Mouse (Mus musculus) heart, embryonic 11.5 days (tissue): ENCODE measurements around the gene Zbtb17. TPM values are rescaled to one million over a fixed set of nuclear protein-coding genes. Genes with fewer than 3 reads are reported as not detected.
A peak's percentile ranks its signal among the peaks of the same experiment; 100 is the strongest.

Source experiments
- ATAC-seq: fragments of 200-750 bp; cut with Nextera tagmentation; replicated peaks from 2 replicates; pipeline ENCODE4 v1.8.0; 2017; ENCODE audit warnings: moderate library complexity; ENCODE audit not compliant: insufficient number of reproducible peaks, low FRiP score, low TSS enrichment
- H3K27ac ChIP-seq: fragments of 300-500 bp; sonication (generic); 2 replicates; pipeline ENCODE4 v1.5.1; 2014; ENCODE audit warnings: mild to moderate bottlenecking, low read depth, low read length
- H3K27me3 ChIP-seq: fragments of 300-500 bp; sonication (generic); 2 replicates; pipeline ENCODE4 v1.6.1; 2014; ENCODE audit warnings: mild to moderate bottlenecking, low read length, mixed read lengths; ENCODE audit not compliant: control insufficient read depth, insufficient read depth
- H3K36me3 ChIP-seq: fragments of 300-500 bp; sonication (generic); 2 replicates; pipeline ENCODE4 v1.6.1; 2014; ENCODE audit warnings: mild to moderate bottlenecking, low read length, moderate library complexity, mixed read lengths; ENCODE audit not compliant: control insufficient read depth, insufficient read depth
- H3K4me1 ChIP-seq: fragments of 300-500 bp; sonication (generic); 2 replicates; pipeline ENCODE4 v1.6.1; 2014; ENCODE audit warnings: low read length; ENCODE audit not compliant: control insufficient read depth, insufficient read depth
- H3K4me2 ChIP-seq: fragments of 300-500 bp; sonication (generic); 2 replicates; pipeline ENCODE4 v1.6.1; 2014; ENCODE audit warnings: mild to moderate bottlenecking, moderate library complexity
- H3K4me3 ChIP-seq: fragments of 300-500 bp; sonication (generic); 2 replicates; pipeline ENCODE4 v1.5.1; 2014; ENCODE audit warnings: low read depth, low read length
- H3K9ac ChIP-seq: fragments of 300-500 bp; sonication (generic); 2 replicates; pipeline ENCODE4 v1.6.1; 2014; ENCODE audit warnings: mild to moderate bottlenecking, low read depth, low read length, moderate library complexity
- H3K9me3 ChIP-seq: fragments of 300-500 bp; sonication (generic); replicated peaks from 2 replicates; pipeline ENCODE4 v1.6.1; 2016; ENCODE audit warnings: low read length; ENCODE audit not compliant: control insufficient read depth
- WGBS: fragments of 180-500 bp; shearing (Covaris S2); extraction: QIAGEN DNeasy Blood & Tissue Kit; methylation state at CpG from one replicate; pipeline ENCODE4 v1.1.7; 2014; ENCODE audit not compliant: insufficient replicate concordance; 5-methylcytosine and 5-hydroxymethylcytosine counted together
- polyA plus RNA-seq: library from polyadenylated mRNA; unstranded; fragments of >200 nt; fragmentation: Nextera tagmentation; extraction: Ambion mirVana; gene quantifications from 2 replicates; pipeline ENCODE4 v1.2.1, GENCODE M21; 2014

Zbtb17 gene
- polyA plus RNA-seq, 1 experiment from 2014 or later = 19.1 TPM

DNA sequence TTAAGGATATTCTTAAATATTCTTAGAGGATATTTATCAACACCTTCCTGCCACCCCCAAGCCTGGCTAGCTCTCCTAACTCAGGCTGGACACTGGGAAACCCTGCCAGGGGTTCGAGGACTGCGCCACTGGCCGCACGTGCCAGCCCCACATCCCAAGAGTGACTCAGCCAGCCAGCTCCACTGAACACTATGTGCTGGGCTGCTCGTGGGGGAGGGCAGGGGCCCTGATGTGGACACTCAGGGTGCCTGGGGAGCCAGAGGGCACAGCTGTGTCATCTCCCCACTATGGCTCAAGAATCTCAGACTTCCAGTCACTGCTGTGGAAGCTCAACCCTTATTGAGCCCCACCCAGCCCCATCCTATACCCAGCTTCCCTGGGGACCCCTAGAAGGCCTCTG, 21.2 kb upstream of the Zbtb17 start:
- Histone ChIP-seq H3K9me3 (no peaks in the 10 kb centered on the region), H3K4me3 (peak overlapping the region; percentile 76), H3K9ac (peak overlapping the region; percentile 94), H3K4me2 (peak overlapping the region; percentile 71), H3K27me3 (no peaks in the 10 kb centered on the region), H3K36me3 (0 out of 2 replicates have a peak, but pooled peaks cover 6% of the 10 kb centered on the region), H3K27ac (peak overlapping the region; percentile 97), H3K4me1 (peaks cover 37% of the 10 kb centered on the region)
- 61% methylated on average over 5 of the region's 5 CpGs for WGBS
- no peak for ATAC-seq

GRCm38 (mm10) chr4:141423691-141424431, 20.6 kb upstream of the Zbtb17 start:
- H3K36me3 ChIP-seq = 0 out of 2 replicates have a peak, but pooled peaks cover 6% of the 10 kb centered on the region
- H3K9ac ChIP-seq = peak overlapping the region; percentile 94
- peak overlapping the region; percentile 97 for H3K27ac ChIP-seq
- H3K4me1 ChIP-seq = peaks cover 37% of the 10 kb centered on the region
- peak overlapping the region; percentile 71 for H3K4me2 ChIP-seq
- 65% methylated on average over 13 of the region's 13 CpGs for WGBS
- no peaks in the 10 kb centered on the region for H3K9me3 ChIP-seq
- peak overlapping the region; percentile 76 for H3K4me3 ChIP-seq
- no peak for ATAC-seq
- H3K27me3 ChIP-seq = no peaks in the 10 kb centered on the region

DNA sequence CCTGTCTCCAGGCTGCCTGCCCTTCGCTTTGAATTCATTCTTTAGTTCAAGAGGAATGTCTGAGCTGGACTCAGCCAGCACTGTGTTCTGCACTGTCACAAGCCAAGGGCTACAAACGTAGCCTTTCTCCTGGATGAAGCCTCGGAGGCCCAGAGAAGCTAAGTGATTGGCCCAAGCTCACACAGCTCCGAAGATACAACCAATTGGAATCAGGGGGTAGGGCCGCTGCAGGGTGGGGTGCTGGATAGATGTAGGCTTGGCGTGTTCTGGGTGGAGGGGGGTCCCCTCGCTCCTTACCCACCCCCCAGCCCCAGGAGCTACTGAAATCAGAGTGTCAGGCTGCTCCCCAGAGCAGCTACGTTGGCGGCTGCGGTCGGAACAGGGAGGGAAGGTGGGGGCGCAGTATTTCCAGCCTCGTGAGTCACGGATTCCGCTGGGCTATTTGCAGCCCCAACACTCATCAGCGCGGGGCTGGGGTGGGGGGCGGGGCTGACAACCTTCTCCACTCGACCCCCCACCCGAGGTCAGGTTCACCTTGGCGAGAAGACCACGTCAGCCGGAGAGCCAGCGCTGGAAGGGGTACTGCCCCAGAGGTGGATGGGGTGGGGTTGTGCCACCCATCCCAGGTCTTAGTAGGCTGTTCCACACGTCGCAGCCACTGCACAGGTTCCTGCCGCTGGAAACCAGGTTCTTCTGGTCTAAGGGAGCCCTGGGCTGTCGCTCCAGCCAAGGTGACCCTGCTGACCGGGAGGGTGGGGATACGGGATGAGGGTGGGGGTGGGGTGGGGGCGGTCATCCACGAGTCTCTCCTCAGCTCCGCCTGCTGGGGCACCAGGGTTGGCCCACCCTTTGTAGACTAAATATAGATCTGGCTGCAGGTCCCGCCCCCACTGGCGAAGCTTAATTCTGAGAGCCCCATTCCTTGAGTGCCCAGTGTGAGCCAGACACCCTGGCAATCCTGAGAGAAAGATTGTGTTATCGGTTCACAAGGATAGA, 18.7 kb upstream of the Zbtb17 start:
- Histone ChIP-seq H3K4me3 (peak overlapping the region; percentile 76), H3K36me3 (0 out of 2 replicates have a peak, but pooled peaks cover 6% of the 10 kb centered on the region), H3K4me1 (peaks cover 21% of the 10 kb centered on the region), H3K27me3 (no peaks in the 10 kb centered on the region), H3K27ac (peak overlapping the region; percentile 97), H3K4me2 (peak overlapping the region; percentile 71), H3K9ac (peak overlapping the region; percentile 94), H3K9me3 (no peaks in the 10 kb centered on the region)
- ATAC-seq = peak; percentile 69
- WGBS = 2% methylated on average over 36 of the region's 36 CpGs

DNA sequence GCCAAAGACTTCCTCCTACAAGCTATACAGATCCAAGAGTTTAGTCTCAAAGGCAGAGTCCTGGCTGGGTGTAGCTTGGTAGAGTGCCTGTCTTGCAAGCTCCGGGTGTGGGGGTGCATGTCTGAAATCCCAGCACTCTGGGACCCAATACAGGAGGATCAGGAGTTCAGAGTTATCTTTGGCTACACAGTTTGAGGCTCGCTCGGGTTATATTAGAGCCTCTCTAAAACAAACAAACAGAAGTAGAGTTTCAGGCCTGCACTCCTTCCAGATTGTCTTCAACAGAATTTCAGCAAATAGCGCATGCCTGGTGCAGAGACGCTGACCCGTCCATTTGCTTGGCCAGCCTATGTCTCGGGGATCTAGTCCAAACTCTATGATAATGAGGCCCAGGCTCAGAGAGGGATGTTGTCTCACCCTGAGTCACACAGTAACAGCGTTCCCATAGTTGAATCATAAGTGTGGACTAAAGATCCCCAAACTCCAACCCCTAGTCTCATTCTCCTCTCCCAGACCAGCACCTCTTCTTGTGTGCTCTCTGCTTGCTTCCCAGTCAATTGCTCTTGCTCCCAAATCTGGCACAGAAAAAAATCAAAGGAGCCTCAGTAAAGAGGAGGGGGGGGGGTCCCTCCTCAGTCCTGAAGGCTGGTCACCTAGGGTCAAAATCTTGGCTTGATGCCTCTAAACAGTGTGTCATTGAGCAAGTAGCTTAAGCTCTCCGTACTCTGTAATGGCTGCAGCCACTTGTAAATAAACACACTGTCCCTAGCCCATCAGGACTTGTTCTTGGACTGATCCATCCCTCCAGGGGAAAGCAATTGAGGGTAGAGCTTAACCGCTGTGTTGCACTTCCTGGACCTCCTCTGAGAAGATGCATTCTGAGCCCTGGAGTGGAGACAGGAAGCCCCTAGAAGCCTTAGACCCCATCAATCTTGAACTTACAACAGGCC, 17.4 kb upstream of the Zbtb17 start:
- no peak for ATAC-seq

DNA sequence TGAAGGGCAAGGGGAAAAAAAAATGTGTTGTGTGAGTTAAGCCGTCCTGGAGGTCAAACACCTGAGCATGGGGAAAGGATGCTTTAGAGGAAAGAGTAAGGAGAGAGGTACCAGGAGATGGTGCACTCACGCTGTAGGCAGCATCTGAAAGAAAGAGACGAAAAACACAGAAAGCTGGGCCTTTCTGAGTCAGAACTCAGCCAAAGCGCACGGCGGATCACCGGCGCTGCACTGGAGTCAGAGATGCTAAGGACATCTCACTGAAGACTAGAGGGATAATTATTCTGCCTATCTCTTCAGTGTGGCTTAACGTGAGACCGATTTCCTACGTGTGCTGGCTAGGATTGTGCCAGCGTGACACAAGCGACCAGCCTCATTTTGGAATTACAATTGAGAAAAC, 16.5 kb upstream of the Zbtb17 start:
- no peak for ATAC-seq
- no peak overlapping the region for H3K4me3 ChIP-seq
- no peak overlapping the region for H3K4me2 ChIP-seq
- no peaks in the 10 kb centered on the region for H3K9me3 ChIP-seq
- 80% methylated on average over 13 of the region's 13 CpGs for WGBS
- 0 out of 2 replicates have a peak, but pooled peaks cover 5% of the 10 kb centered on the region for H3K36me3 ChIP-seq
- H3K4me1 ChIP-seq = peaks cover 15% of the 10 kb centered on the region
- H3K27ac ChIP-seq = no peak overlapping the region
- no peak overlapping the region for H3K9ac ChIP-seq
- no peaks in the 10 kb centered on the region for H3K27me3 ChIP-seq

More for the DNA sequence above, 17.4 kb upstream of the Zbtb17 start:
- Histone ChIP-seq H3K4me1 (peaks cover 15% of the 10 kb centered on the region), H3K4me3 (no peak overlapping the region), H3K9ac (peak overlapping the region; percentile 94), H3K27me3 (no peaks in the 10 kb centered on the region), H3K4me2 (peak overlapping the region; percentile 71), H3K36me3 (0 out of 2 replicates have a peak, but pooled peaks cover 6% of the 10 kb centered on the region), H3K27ac (peak overlapping the region; percentile 97), H3K9me3 (no peaks in the 10 kb centered on the region)
- WGBS = 60% methylated on average over 10 of the region's 10 CpGs

DNA sequence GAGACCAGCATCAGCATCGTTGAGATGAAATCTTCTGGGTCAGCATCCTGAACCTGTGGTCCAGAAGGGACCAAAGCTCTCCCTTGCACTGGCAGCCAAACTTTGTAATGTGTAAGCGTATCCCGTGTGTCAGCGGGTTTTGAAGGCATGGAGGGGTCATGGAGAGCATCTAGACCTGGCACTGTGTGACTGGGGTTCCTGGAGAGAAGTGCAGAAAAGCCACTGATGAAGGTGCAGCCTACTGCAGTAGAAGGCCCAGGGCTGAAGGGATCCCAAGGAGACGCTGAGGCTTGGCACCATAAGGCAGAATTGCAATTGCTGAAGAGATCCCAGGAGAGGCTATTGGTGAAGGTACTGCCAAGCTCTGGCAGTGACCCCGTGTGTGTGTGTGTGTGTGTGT, 15.1 kb upstream of the Zbtb17 start:
- H3K4me1 ChIP-seq = peaks cover 10% of the 10 kb centered on the region
- no peaks in the 10 kb centered on the region for H3K9me3 ChIP-seq
- H3K36me3 ChIP-seq = no peaks in the 10 kb centered on the region
- no peak overlapping the region for H3K27ac ChIP-seq
- H3K4me2 ChIP-seq = no peak overlapping the region
- no peak overlapping the region for H3K4me3 ChIP-seq
- no peak for ATAC-seq
- no peaks in the 10 kb centered on the region for H3K27me3 ChIP-seq
- WGBS = 68% methylated on average over 6 of the region's 6 CpGs
- no peak overlapping the region for H3K9ac ChIP-seq

DNA sequence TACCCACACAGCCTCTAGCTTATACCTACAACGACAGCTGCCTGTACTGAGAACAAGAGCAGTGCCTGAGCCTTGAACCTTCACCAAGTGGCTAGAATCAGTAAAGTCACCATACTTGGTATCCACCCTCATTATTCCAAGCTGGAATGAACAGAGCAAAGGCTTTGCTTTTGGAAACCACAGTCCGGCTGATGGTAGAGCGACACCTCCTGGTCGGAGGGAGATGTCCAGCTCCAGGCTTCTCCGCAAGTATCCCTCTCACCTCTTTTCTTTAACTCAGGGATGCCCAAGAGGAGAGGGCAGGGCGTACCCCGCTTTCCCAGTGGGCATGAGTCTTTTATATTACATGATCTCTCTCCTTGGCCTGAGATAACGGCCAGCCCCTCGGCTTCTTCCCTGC, 14.6 kb upstream of the Zbtb17 start:
- H3K36me3 ChIP-seq = no peaks in the 10 kb centered on the region
- H3K27me3 ChIP-seq = no peaks in the 10 kb centered on the region
- H3K4me1 ChIP-seq = peaks cover 9% of the 10 kb centered on the region
- H3K4me3 ChIP-seq = no peak overlapping the region
- H3K9me3 ChIP-seq = no peaks in the 10 kb centered on the region
- no peak overlapping the region for H3K4me2 ChIP-seq
- WGBS = 41% methylated on average over 9 of the region's 9 CpGs
- H3K9ac ChIP-seq = no peak overlapping the region
- H3K27ac ChIP-seq = no peak overlapping the region
- no peak for ATAC-seq

DNA sequence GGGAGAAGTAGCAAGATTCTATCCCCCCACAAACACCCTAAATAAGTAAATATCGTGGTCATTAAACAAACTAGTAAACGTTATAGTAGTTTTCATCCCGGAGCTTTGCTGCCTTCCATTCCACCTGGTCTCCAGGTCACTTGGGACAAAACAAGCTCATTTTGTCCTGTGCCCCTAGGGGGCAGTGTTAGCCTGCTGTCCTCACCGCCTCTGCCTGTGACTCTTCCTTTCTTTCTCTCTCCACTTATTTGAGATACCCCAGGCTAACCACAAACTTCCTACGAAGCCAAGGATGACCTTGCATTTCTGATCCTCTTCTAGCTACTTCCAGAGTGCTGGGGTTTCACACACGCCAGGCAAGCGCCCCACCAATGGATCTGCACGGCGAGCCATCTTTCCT, 13.5 kb upstream of the Zbtb17 start:
- 38% methylated on average over 9 of the region's 9 CpGs for WGBS
- Histone ChIP-seq H3K4me1 (peaks cover 6% of the 10 kb centered on the region; the same call in 1 of the 2 replicates), H3K4me2 (no peak overlapping the region), H3K27ac (no peak overlapping the region), H3K9ac (no peak overlapping the region), H3K36me3 (no peaks in the 10 kb centered on the region), H3K4me3 (no peak overlapping the region), H3K9me3 (no peaks in the 10 kb centered on the region), H3K27me3 (no peaks in the 10 kb centered on the region)
- ATAC-seq = no peak
